Mouse (Mus musculus): ENCODE data around the gene Opa3. TPM values are rescaled to one million over a fixed set of nuclear protein-coding genes. Genes with fewer than 3 reads are reported as not detected.

The Opa3 gene
- polyA plus RNA-seq, 1 experiment from 2014 or later, result 29.7 TPM

GRCm38 (mm10) chr7:19196676-19197075 is 31.5 kb upstream of the Opa3 start:
- Histone ChIP-seq H3K27ac (replicated peaks; ENCODE audit: low read depth, low read length) (no peak overlapping the region), H3K27me3 (replicated peaks; ENCODE audit: control insufficient read depth, insufficient read depth, low read length) (no peaks in the 10 kb centered on the region), H3K4me2 (ENCODE audit: low read depth, low read length) (no peak overlapping the region), H3K9ac (ENCODE audit: low read depth, low read length) (no peak overlapping the region), H3K4me3 (ENCODE audit: low read depth, low read length) (no peak overlapping the region), H3K36me3 (ENCODE audit: control insufficient read depth, insufficient read depth, low read length) (peaks cover 70% of the 10 kb centered on the region), H3K9me3 (ENCODE audit: control insufficient read depth, low read length) (peaks cover 7% of the 10 kb centered on the region; the same call in 1 of the 2 replicates), H3K4me1 (ENCODE audit: control insufficient read depth, insufficient read depth, low read length) (no peaks in the 10 kb centered on the region)
- ATAC-seq (ENCODE audit: low read depth), result no peak
- no peak for DNase-seq (ENCODE audit: low spot score)
- 64% methylated on average over 6 of the region's 6 CpGs for WGBS

- H3K27ac ChIP-seq (replicated peaks; ENCODE audit: low read depth, low read length), result no peak overlapping the region
- no peak overlapping the region for H3K9ac ChIP-seq (ENCODE audit: low read depth, low read length)
- no peaks in the 10 kb centered on the region for H3K4me1 ChIP-seq (ENCODE audit: control insufficient read depth, insufficient read depth, low read length)
- no peak overlapping the region for H3K4me3 ChIP-seq (ENCODE audit: low read depth, low read length)
- no peak overlapping the region for H3K4me2 ChIP-seq (ENCODE audit: low read depth, low read length)
- peaks cover 7% of the 10 kb centered on the region; the same call in 1 of the 2 replicates for H3K9me3 ChIP-seq (ENCODE audit: control insufficient read depth, low read length)
- H3K27me3 ChIP-seq (replicated peaks; ENCODE audit: control insufficient read depth, insufficient read depth, low read length), result no peaks in the 10 kb centered on the region
- ATAC-seq (ENCODE audit: low read depth), result no peak
- H3K36me3 ChIP-seq (ENCODE audit: control insufficient read depth, insufficient read depth, low read length), result peaks cover 59% of the 10 kb centered on the region
- no peak for DNase-seq (ENCODE audit: low spot score)
- WGBS, result 32% methylated on average over 2 of the region's 2 CpGs
Observed at GRCm38 (mm10) chr7:19197985-19198384, 30.1 kb upstream of the Opa3 start.

- Histone ChIP-seq H3K4me2 (ENCODE audit: low read depth, low read length) (no peak overlapping the region), H3K9me3 (ENCODE audit: control insufficient read depth, low read length) (no peaks in the 10 kb centered on the region), H3K36me3 (ENCODE audit: control insufficient read depth, insufficient read depth, low read length) (peaks cover 53% of the 10 kb centered on the region), H3K9ac (ENCODE audit: low read depth, low read length) (no peak overlapping the region), H3K27me3 (replicated peaks; ENCODE audit: control insufficient read depth, insufficient read depth, low read length) (no peaks in the 10 kb centered on the region), H3K27ac (replicated peaks; ENCODE audit: low read depth, low read length) (no peak overlapping the region), H3K4me1 (ENCODE audit: control insufficient read depth, insufficient read depth, low read length) (no peaks in the 10 kb centered on the region), H3K4me3 (ENCODE audit: low read depth, low read length) (no peak overlapping the region)
- WGBS, result 74% methylated on average over 12 of the region's 15 CpGs
- no peak for ATAC-seq (ENCODE audit: low read depth)
- DNase-seq (ENCODE audit: low spot score), result no peak
Observed at GRCm38 (mm10) chr7:19201660-19202059, 26.5 kb upstream of the Opa3 start.

GRCm38 (mm10) chr7:19202065-19202850 is 25.9 kb upstream of the Opa3 start:
- Histone ChIP-seq H3K27ac (replicated peaks; ENCODE audit: low read depth, low read length) (no peak overlapping the region), H3K4me1 (ENCODE audit: control insufficient read depth, insufficient read depth, low read length) (no peaks in the 10 kb centered on the region), H3K9me3 (ENCODE audit: control insufficient read depth, low read length) (no peaks in the 10 kb centered on the region), H3K4me2 (ENCODE audit: low read depth, low read length) (no peak overlapping the region), H3K9ac (ENCODE audit: low read depth, low read length) (no peak overlapping the region), H3K27me3 (replicated peaks; ENCODE audit: control insufficient read depth, insufficient read depth, low read length) (no peaks in the 10 kb centered on the region), H3K4me3 (ENCODE audit: low read depth, low read length) (no peak overlapping the region), H3K36me3 (ENCODE audit: control insufficient read depth, insufficient read depth, low read length) (peaks cover 48% of the 10 kb centered on the region)
- 61% methylated on average over 15 of the region's 15 CpGs for whole genome bisulfite sequencing
- no peak for ATAC-seq (ENCODE audit: low read depth)
- no peak for DNase-seq (ENCODE audit: low spot score)

- DNase-seq (ENCODE audit: low spot score), result no peak
- Histone ChIP-seq H3K27me3 (replicated peaks; ENCODE audit: control insufficient read depth, insufficient read depth, low read length) (no peaks in the 10 kb centered on the region; the same call in 1 of the 2 replicates), H3K4me3 (ENCODE audit: low read depth, low read length) (no peak overlapping the region), H3K27ac (replicated peaks; ENCODE audit: low read depth, low read length) (no peak overlapping the region), H3K4me2 (ENCODE audit: low read depth, low read length) (no peak overlapping the region), H3K36me3 (ENCODE audit: control insufficient read depth, insufficient read depth, low read length) (peaks cover 25% of the 10 kb centered on the region), H3K9ac (ENCODE audit: low read depth, low read length) (no peak overlapping the region), H3K4me1 (ENCODE audit: control insufficient read depth, insufficient read depth, low read length) (no peaks in the 10 kb centered on the region), H3K9me3 (ENCODE audit: control insufficient read depth, low read length) (0 out of 2 replicates have a peak, but pooled peaks cover 5% of the 10 kb centered on the region)
- WGBS, result 83% methylated on average over 13 of the region's 13 CpGs
- 0 out of 2 replicates have a peak, but pooled peaks have one; percentile 21 for ATAC-seq (ENCODE audit: low read depth)
Observed at GRCm38 (mm10) chr7:19208201-19208910, 19.8 kb upstream of the Opa3 start.

- WGBS, result 47% methylated on average over 7 of the region's 7 CpGs
- Histone ChIP-seq H3K9me3 (ENCODE audit: control insufficient read depth, low read length) (0 out of 2 replicates have a peak, but pooled peaks cover 5% of the 10 kb centered on the region), H3K36me3 (ENCODE audit: control insufficient read depth, insufficient read depth, low read length) (peaks cover 20% of the 10 kb centered on the region), H3K4me1 (ENCODE audit: control insufficient read depth, insufficient read depth, low read length) (no peaks in the 10 kb centered on the region), H3K4me3 (ENCODE audit: low read depth, low read length) (no peak overlapping the region), H3K9ac (ENCODE audit: low read depth, low read length) (no peak overlapping the region), H3K4me2 (ENCODE audit: low read depth, low read length) (no peak overlapping the region), H3K27ac (replicated peaks; ENCODE audit: low read depth, low read length) (no peak overlapping the region), H3K27me3 (replicated peaks; ENCODE audit: control insufficient read depth, insufficient read depth, low read length) (no peaks in the 10 kb centered on the region; the same call in 1 of the 2 replicates)
- ATAC-seq (ENCODE audit: low read depth), result no peak; the same call in 1 of the 2 replicates
- peak; percentile 48 for DNase-seq (ENCODE audit: low spot score)
Observed at GRCm38 (mm10) chr7:19208944-19209472, 19.1 kb upstream of the Opa3 start.

GRCm38 (mm10) chr7:19209494-19209893 is 18.6 kb upstream of the Opa3 start:
- Histone ChIP-seq H3K4me1 (ENCODE audit: control insufficient read depth, insufficient read depth, low read length) (no peaks in the 10 kb centered on the region), H3K36me3 (ENCODE audit: control insufficient read depth, insufficient read depth, low read length) (peaks cover 16% of the 10 kb centered on the region), H3K27ac (replicated peaks; ENCODE audit: low read depth, low read length) (no peak overlapping the region), H3K4me3 (ENCODE audit: low read depth, low read length) (no peak overlapping the region), H3K27me3 (replicated peaks; ENCODE audit: control insufficient read depth, insufficient read depth, low read length) (no peaks in the 10 kb centered on the region; the same call in 1 of the 2 replicates), H3K4me2 (ENCODE audit: low read depth, low read length) (no peak overlapping the region), H3K9me3 (ENCODE audit: control insufficient read depth, low read length) (0 out of 2 replicates have a peak, but pooled peaks cover 5% of the 10 kb centered on the region), H3K9ac (ENCODE audit: low read depth, low read length) (no peak overlapping the region)
- no peak for DNase-seq (ENCODE audit: low spot score)
- WGBS, result 79% methylated on average over 4 of the region's 4 CpGs
- ATAC-seq (ENCODE audit: low read depth), result no peak

GRCm38 (mm10) chr7:19210010-19210409 is 18.1 kb upstream of the Opa3 start:
- H3K4me3 ChIP-seq (ENCODE audit: low read depth, low read length), result no peak overlapping the region
- H3K27ac ChIP-seq (replicated peaks; ENCODE audit: low read depth, low read length), result no peak overlapping the region
- WGBS, result 86% methylated on average over 5 of the region's 5 CpGs
- H3K9me3 ChIP-seq (ENCODE audit: control insufficient read depth, low read length), result 0 out of 2 replicates have a peak, but pooled peaks cover 5% of the 10 kb centered on the region
- no peaks in the 10 kb centered on the region for H3K4me1 ChIP-seq (ENCODE audit: control insufficient read depth, insufficient read depth, low read length)
- no peak overlapping the region for H3K4me2 ChIP-seq (ENCODE audit: low read depth, low read length)
- no peak overlapping the region for H3K9ac ChIP-seq (ENCODE audit: low read depth, low read length)
- peaks cover 12% of the 10 kb centered on the region; the same call in 1 of the 2 replicates for H3K36me3 ChIP-seq (ENCODE audit: control insufficient read depth, insufficient read depth, low read length)
- no peaks in the 10 kb centered on the region; the same call in 1 of the 2 replicates for H3K27me3 ChIP-seq (replicated peaks; ENCODE audit: control insufficient read depth, insufficient read depth, low read length)
- DNase-seq (ENCODE audit: low spot score), result no peak
- no peak for ATAC-seq (ENCODE audit: low read depth)

All from embryonic facial prominence, embryonic 14.5 days (tissue).